In genomic region chr2:152804408-152805110, GRCm38 (mm10) we compare ENCODE assay signal across 8 mouse cellular contexts. TPM values are rescaled to one million over a fixed set of nuclear protein-coding genes. Genes with fewer than 3 reads are reported as not detected.
DNase-seq lines count a peak whose midpoint lies in the region; ATAC-seq and TF ChIP-seq lines count a peak whose summit lies in the region.

No protein-coding gene starts in this region.

- peak overlapping the region; percentile 7 for H3K27ac ChIP-seq in MEL (ENCODE audit: control insufficient read depth, low read depth, low read length)
- H3K27ac ChIP-seq in embryonic facial prominence, embryonic 15.5 days (replicated peaks): peak overlapping the region; percentile 68
- H3K27ac ChIP-seq in kidney, adult 2 months (ENCODE audit: insufficient read depth, low read depth, low read length): peak overlapping the region; percentile 63

- 0 out of 4 replicates have a peak overlapping the region, but pooled peaks of 1 of the 2 experiments have one; percentile 7 for H3K4me3 ChIP-seq in MEL (ENCODE audit: control insufficient read depth in 1 of 2, insufficient read depth in 1 of 2, low read depth in 2 of 2, low read length in 2 of 2)
- no peak overlapping the region for H3K4me3 ChIP-seq in embryonic facial prominence, embryonic 15.5 days (replicated peaks)
- H3K4me3 ChIP-seq in kidney, adult 2 months (ENCODE audit: insufficient read depth, low read depth, low read length): no peak overlapping the region

- ATAC-seq in embryonic facial prominence, embryonic 15.5 days (ENCODE audit: insufficient number of reproducible peaks, low FRiP score, low TSS enrichment, low read depth): peak; percentile 81
- ATAC-seq in megakaryocyte, adult 5-6 weeks (ENCODE audit: poor library complexity, severe bottlenecking): peak; percentile 30; the same call in 1 of the 2 replicates

- no peak; a peak in 1 of 4 replicates for TF ChIP-seq POLR2A in MEL (IDR thresholded peaks at IDR 0.05; ENCODE audit: control insufficient read depth in 1 of 2, insufficient read depth in 1 of 2, low read depth in 1 of 2, low read length in 2 of 2, poor library complexity in 1 of 2)
- no peak for TF ChIP-seq POLR2A in kidney, adult 2 months (IDR thresholded peaks at IDR 0.05; ENCODE audit: low read depth, low read length)

- no peak for TF ChIP-seq RAD21 in MEL (IDR thresholded peaks at IDR 0.05; ENCODE audit: low read depth, low read length)

- 0 out of 2 replicates have a peak overlapping the region, but pooled peaks have one; percentile 7 for H3K9ac ChIP-seq in MEL (ENCODE audit: control insufficient read depth, low read depth, low read length, poor library complexity, severe bottlenecking)
- H3K9ac ChIP-seq in embryonic facial prominence, embryonic 15.5 days: no peak overlapping the region

- no peaks in the 10 kb centered on the region for H3K79me2 ChIP-seq in MEL (ENCODE audit: control insufficient read depth, insufficient read depth, low read length, poor library complexity)

- 11% methylated on average over 6 of the region's 6 CpGs for WGBS in embryonic facial prominence, embryonic 15.5 days
- 6% methylated on average over 6 of the region's 6 CpGs for WGBS in kidney, adult 2 months

- no peak for TF ChIP-seq CTCF in MEL (IDR thresholded peaks at IDR 0.05 in 2 of 3, conservative IDR thresholded peaks at IDR 0.05 in 1 of 3; ENCODE audit: control insufficient read depth in 1 of 3, insufficient read depth in 1 of 3, low read depth in 2 of 3, low read length in 3 of 3, poor library complexity in 1 of 3, severe bottlenecking in 1 of 3)
- TF ChIP-seq CTCF in kidney, adult 2 months (conservative IDR thresholded peaks at IDR 0.05; ENCODE audit: insufficient read depth, insufficient read length, low read depth, low read length): no peak

- TF ChIP-seq EP300 in MEL (IDR thresholded peaks at IDR 0.05; ENCODE audit: low read depth in 1 of 2, low read length in 2 of 2): peak in 1 of 2 experiments; percentile 45; a peak in 2 of 4 replicates

- DNase-seq in 3134 (ENCODE audit: extremely low read depth, insufficient read length, low spot score) (peak; percentile 35), MEL (ENCODE audit: low read depth, low spot score) (peak; percentile 53)
- peak; percentile 72 for DNase-seq in kidney, adult 2 months
- no peak for DNase-seq in urinary bladder, adult 2 months (ENCODE audit: low spot score)
- DNase-seq in urinary bladder, postnatal 4 days (ENCODE audit: low spot score in 2 of 2): no peak
- no peak for DNase-seq in adrenal gland, postnatal 4 days (ENCODE audit: low spot score in 2 of 2)

- H3K36me3 ChIP-seq in MEL (ENCODE audit: control insufficient read depth in 1 of 2, insufficient read depth in 2 of 2, low read length in 2 of 2): peaks cover 0 to 15% of the 10 kb centered on the region in 2 experiments; a peak in 2 of 4 replicates
- H3K36me3 ChIP-seq in embryonic facial prominence, embryonic 15.5 days: no peaks in the 10 kb centered on the region
- no peaks in the 10 kb centered on the region for H3K36me3 ChIP-seq in kidney, adult 2 months (ENCODE audit: control insufficient read depth, insufficient read depth, low read length)

- peaks cover 7 to 17% of the 10 kb centered on the region in 2 experiments for H3K4me1 ChIP-seq in MEL (ENCODE audit: control insufficient read depth in 1 of 2, insufficient read depth in 2 of 2, low read length in 2 of 2)
- H3K4me1 ChIP-seq in embryonic facial prominence, embryonic 15.5 days: peaks cover 24% of the 10 kb centered on the region
- peaks cover 53% of the 10 kb centered on the region for H3K4me1 ChIP-seq in kidney, adult 2 months (ENCODE audit: control insufficient read depth, insufficient read depth, low read length)

- no peak overlapping the region for H3K4me2 ChIP-seq in embryonic facial prominence, embryonic 15.5 days (replicated peaks)

- H3K9me3 ChIP-seq in MEL (replicated peaks; ENCODE audit: insufficient read depth, low read length): no peaks in the 10 kb centered on the region
- H3K9me3 ChIP-seq in embryonic facial prominence, embryonic 15.5 days (replicated peaks): no peaks in the 10 kb centered on the region

- H3K27me3 ChIP-seq in MEL (ENCODE audit: control insufficient read depth in 1 of 2, insufficient read depth in 2 of 2, low read length in 2 of 2): no peaks in the 10 kb centered on the region
- no peaks in the 10 kb centered on the region for H3K27me3 ChIP-seq in embryonic facial prominence, embryonic 15.5 days
- no peaks in the 10 kb centered on the region for H3K27me3 ChIP-seq in kidney, adult 2 months (replicated peaks; ENCODE audit: control insufficient read depth, insufficient read depth, low read length)

TF ChIP-seq in MEL, 35 proteins besides CTCF, POLR2A, EP300 and RAD21:
- TF ChIP-seq POLR2AphosphoS5 (IDR thresholded peaks at IDR 0.05; ENCODE audit: borderline replicate concordance, low read depth, low read length) (no peak), ELF1 (IDR thresholded peaks at IDR 0.05; ENCODE audit: low read depth, low read length) (peak; percentile 68), ETS1 (IDR thresholded peaks at IDR 0.05; ENCODE audit: low read depth, low read length) (0 out of 2 replicates have a peak, but pooled peaks have one; percentile 12), RCOR1 (IDR thresholded peaks at IDR 0.05; ENCODE audit: low read depth, low read length) (peak; percentile 60; the same call in 1 of the 2 replicates), MYB (IDR thresholded peaks at IDR 0.05; ENCODE audit: low read depth, low read length) (no peak), SMC3 (IDR thresholded peaks at IDR 0.05; ENCODE audit: low read depth, low read length) (no peak), MAZ (IDR thresholded peaks at IDR 0.05; ENCODE audit: low read depth, low read length) (0 out of 2 replicates have a peak, but pooled peaks have one; percentile 27), TAL1 (IDR thresholded peaks at IDR 0.05; ENCODE audit: low read length) (peak; percentile 16), GATA1 (IDR thresholded peaks at IDR 0.05; ENCODE audit: low read depth, low read length) (peak; percentile 57), TBP (IDR thresholded peaks at IDR 0.05; ENCODE audit: low read depth, low read length) (0 out of 2 replicates have a peak, but pooled peaks have one; percentile 23), BHLHE40 (IDR thresholded peaks at IDR 0.05; ENCODE audit: borderline replicate concordance, low read depth, low read length) (no peak), USF2 (IDR thresholded peaks at IDR 0.05; ENCODE audit: borderline replicate concordance in 1 of 2, insufficient read depth in 1 of 2, low read depth in 1 of 2, low read length in 2 of 2) (no peak)

RNA-seq across cellular contexts. Expression of gene Bcl2l1, which starts 27.0 kb away (rescaled TPM):
- total RNA-seq in MEL (2012; rRNA removed): 4.8 and 6.5 TPM in 2 replicates
- 10 to 100 TPM in 1 of 2 experiments, not detected in 1; 23.9 TPM for polyA plus RNA-seq in MEL (2012; ENCODE audit: insufficient read depth in 1 of 2, insufficient read length in 2 of 2, low read depth in 1 of 2, low replicate concordance in 2 of 2, missing spikeins in 1 of 2)
- polyA plus RNA-seq in embryonic facial prominence, embryonic 15.5 days (2015; fragmentation: Nextera tagmentation; extraction: Ambion mirVana): 99.1 and 99.7 TPM in 2 replicates
- polyA plus RNA-seq in kidney, adult 2 months (2012; rRNA removed): 126 and 129 TPM in 2 replicates
- 7.1 and 9.3 TPM in 2 replicates for total RNA-seq in megakaryocyte, adult 5-6 weeks (2015)
- 9.3 and 12.8 TPM in 2 replicates for total RNA-seq in megakaryocyte, adult 5-6 weeks (2017)
- polyA plus RNA-seq in urinary bladder, adult 2 months (2012; rRNA removed): 76.7 and 88.6 TPM in 2 replicates
- total RNA-seq in adrenal gland, postnatal 4 days (2021): 10 to 100 TPM; 63.5 to 64.6 TPM

RNA-seq across cellular contexts. Expression of gene Tpx2, which starts 43.2 kb away (rescaled TPM):
- 59.3 and 68.3 TPM in 2 replicates for total RNA-seq in MEL (2012; rRNA removed)
- 100 to 1,000 TPM in 1 of 2 experiments, not detected in 1; 131 TPM for polyA plus RNA-seq in MEL (2012; ENCODE audit: insufficient read depth in 1 of 2, insufficient read length in 2 of 2, low read depth in 1 of 2, low replicate concordance in 2 of 2, missing spikeins in 1 of 2)
- 60.1 and 60.6 TPM in 2 replicates for polyA plus RNA-seq in embryonic facial prominence, embryonic 15.5 days (2015; fragmentation: Nextera tagmentation; extraction: Ambion mirVana)
- 0.22 and 0.39 TPM in 2 replicates for polyA plus RNA-seq in kidney, adult 2 months (2012; rRNA removed)
- 102 TPM in 2 replicates for total RNA-seq in megakaryocyte, adult 5-6 weeks (2015)
- total RNA-seq in megakaryocyte, adult 5-6 weeks (2017): 122 and 126 TPM in 2 replicates
- polyA plus RNA-seq in urinary bladder, adult 2 months (2012; rRNA removed): 3.0 and 3.2 TPM in 2 replicates
- 10 to 100 TPM; 31.7 to 39.7 TPM for total RNA-seq in adrenal gland, postnatal 4 days (2021)

RNA-seq across cellular contexts. Expression of gene Cox4i2, which starts 50.6 kb away (rescaled TPM):
- total RNA-seq in MEL (2012; rRNA removed): not detected in 2 replicates
- under 1 TPM in 1 of 2 experiments, not detected in 1; 0.17 TPM for polyA plus RNA-seq in MEL (2012; ENCODE audit: insufficient read depth in 1 of 2, insufficient read length in 2 of 2, low read depth in 1 of 2, low replicate concordance in 2 of 2, missing spikeins in 1 of 2)
- polyA plus RNA-seq in embryonic facial prominence, embryonic 15.5 days (2015; fragmentation: Nextera tagmentation; extraction: Ambion mirVana): 37.7 and 37.9 TPM in 2 replicates
- 2.9 and 3.1 TPM in 2 replicates for polyA plus RNA-seq in kidney, adult 2 months (2012; rRNA removed)
- 0.20 and 0.55 TPM in 2 replicates for total RNA-seq in megakaryocyte, adult 5-6 weeks (2015)
- 0.41 TPM in 1 of 2 replicates, not detected in the other for total RNA-seq in megakaryocyte, adult 5-6 weeks (2017)
- polyA plus RNA-seq in urinary bladder, adult 2 months (2012; rRNA removed): 9.6 and 10.0 TPM in 2 replicates
- 1 to 10 TPM; 4.2 to 4.9 TPM for total RNA-seq in adrenal gland, postnatal 4 days (2021)

Comparison
In these comparisons a context has a peak if more than half of its experiments do, and no peak if none do; other contexts are left out.
1. DNase-seq: peak in 3134 (single experiment), MEL (single experiment) and kidney, adult 2 months (single experiment); none in urinary bladder, adult 2 months (single experiment), urinary bladder, postnatal 4 days (0 of 2) and adrenal gland, postnatal 4 days (0 of 2).
2. H3K27ac ChIP-seq: peak in every context shown above with its lines; median percentile 68 in embryonic facial prominence, embryonic 15.5 days; 63 in kidney, adult 2 months; 7 in MEL.
3. RNA of gene Tpx2, which starts 43.2 kb away (polyA plus RNA-seq): 131 TPM in MEL and 60.1 to 60.6 TPM in embryonic facial prominence, embryonic 15.5 days; 3.0 to 3.2 TPM in urinary bladder, adult 2 months and 0.22 to 0.39 TPM in kidney, adult 2 months; every median in the first group is over 10 times any median in the second.